Mouse (Mus musculus) CH12.LX (cell line): ENCODE measurements at regions not wholly inside any gene's neighbourhood (a gene's known extent, or its start where the extent isn't known, plus 50 kb on each side); places are given as distances from the start of the nearest gene placed in this dataset.

Experiments
- DNase-seq: peaks from one replicate; pipeline ENCODE4 v3.0.0-alpha.2; 2013; ENCODE audit errors: extremely low read depth
- H3K27ac ChIP-seq: 2 replicates; pipeline ENCODE4 v1.5.1; 2012; ENCODE audit warnings: low read depth, mild to moderate bottlenecking, control low read depth, moderate library complexity; ENCODE audit not compliant: insufficient read depth
- H3K27me3 ChIP-seq: replicated peaks from 2 replicates; pipeline ENCODE3; 2012; ENCODE audit warnings: inconsistent platforms
- H3K36me3 ChIP-seq, 2 experiments: replicated peaks in 1 of 2; 2 replicates each; pipeline versions ENCODE3 to v1.6.1; 2012; ENCODE audit warnings: inconsistent platforms in 1 of 2, low read length in 1 of 2, mild to moderate bottlenecking in 1 of 2, mixed read lengths in 1 of 2, moderate library complexity in 1 of 2; ENCODE audit not compliant: control insufficient read depth in 1 of 2, insufficient read depth in 1 of 2
- H3K4me1 ChIP-seq, 2 experiments: 2 replicates each; pipeline ENCODE4 v1.6.1; 2012; ENCODE audit warnings: inconsistent platforms in 1 of 2, moderate library complexity in 1 of 2; ENCODE audit not compliant: insufficient read depth in 2 of 2, control insufficient read depth in 1 of 2
- H3K4me2 ChIP-seq: 2 replicates; pipeline ENCODE4 v1.6.1; 2012; ENCODE audit warnings: low read depth, mild to moderate bottlenecking, control low read depth; ENCODE audit not compliant: poor library complexity, insufficient read depth, severe bottlenecking
- H3K4me3 ChIP-seq, 3 experiments: fragments of 150-350 bp in 1 of 3; sonication (generic) in 1 of 3; replicated peaks in 1 of 3; 2 replicates each; pipeline versions ENCODE3 to v1.5.1; 2011 to 2012; ENCODE audit warnings: low read depth in 2 of 3, low read length in 2 of 3, mild to moderate bottlenecking in 2 of 3, moderate library complexity in 2 of 3, control low read depth in 1 of 3, improper control_type of control experiment in 1 of 3, inconsistent platforms in 1 of 3, mixed read lengths in 1 of 3; ENCODE audit not compliant: poor library complexity in 1 of 3
- H3K79me2 ChIP-seq: replicated peaks from 2 replicates; pipeline ENCODE4 v1.6.1; 2012; ENCODE audit warnings: mild to moderate bottlenecking, moderate library complexity; ENCODE audit not compliant: control insufficient read depth, poor library complexity, insufficient read depth, severe bottlenecking; ENCODE audit errors: extremely low read depth
- H3K9ac ChIP-seq: 2 replicates; pipeline ENCODE4 v1.6.1; 2012; ENCODE audit warnings: low read depth, mild to moderate bottlenecking, control low read depth, moderate library complexity; ENCODE audit not compliant: insufficient read depth
- H3K9me3 ChIP-seq: replicated peaks from 2 replicates; pipeline ENCODE3; 2012; ENCODE audit warnings: low read length, inconsistent platforms, mixed read lengths
- BHLHE40 ChIP-seq: IDR thresholded peaks from 2 replicates; pipeline ENCODE4 v1.6.1; 2011; ENCODE audit warnings: mild to moderate bottlenecking, low read depth, low read length, improper control_type of control experiment
- CHD2 ChIP-seq: IDR thresholded peaks from 2 replicates; pipeline ENCODE4 v1.6.1; 2011; ENCODE audit warnings: low read length, improper control_type of control experiment
- CTCF ChIP-seq, 2 experiments: IDR thresholded peaks in 1 of 2; conservative IDR thresholded peaks in 1 of 2; 2 replicates each; pipeline ENCODE4 v1.5.1; 2011 to 2012; ENCODE audit warnings: low read depth in 2 of 2, low read length in 2 of 2, improper control_type of control experiment in 1 of 2, inconsistent platforms in 1 of 2, mild to moderate bottlenecking in 1 of 2, moderate library complexity in 1 of 2
- E2F4 ChIP-seq: IDR thresholded peaks from 2 replicates; pipeline ENCODE4 v1.6.1; 2011; ENCODE audit warnings: low read depth, low read length, improper control_type of control experiment; ENCODE audit not compliant: insufficient replicate concordance
- ELF1 ChIP-seq: IDR thresholded peaks from 2 replicates; pipeline ENCODE4 v1.6.1; 2014; ENCODE audit warnings: low read depth, mild to moderate bottlenecking, inconsistent platforms, low read length, improper control_type of control experiment
- GABPA ChIP-seq: IDR thresholded peaks from 2 replicates; pipeline ENCODE4 v1.6.1; 2012; ENCODE audit warnings: low read depth, low read length, improper control_type of control experiment, inconsistent platforms; ENCODE audit not compliant: insufficient replicate concordance
- HCFC1 ChIP-seq: IDR thresholded peaks from 2 replicates; pipeline ENCODE4 v1.6.1; 2012; ENCODE audit warnings: low read depth, mild to moderate bottlenecking, inconsistent platforms, low read length, improper control_type of control experiment
- IRF4 ChIP-seq: IDR thresholded peaks from 2 replicates; pipeline ENCODE4 v1.6.1; 2014; ENCODE audit warnings: low read depth, mild to moderate bottlenecking, inconsistent platforms, low read length, improper control_type of control experiment
- JUND ChIP-seq: conservative IDR thresholded peaks from 2 replicates; pipeline ENCODE4 v1.6.1; 2011; ENCODE audit warnings: low read depth, low read length, improper control_type of control experiment
- KAT2A ChIP-seq: IDR thresholded peaks from 2 replicates; pipeline ENCODE4 v1.6.1; 2012; ENCODE audit warnings: low read length, improper control_type of control experiment, inconsistent platforms; ENCODE audit not compliant: insufficient replicate concordance
- MAFK ChIP-seq: IDR thresholded peaks from 2 replicates; pipeline ENCODE4 v1.6.1; 2011; ENCODE audit warnings: low read length, improper control_type of control experiment; ENCODE audit not compliant: insufficient replicate concordance
- MAZ ChIP-seq: IDR thresholded peaks from 2 replicates; pipeline ENCODE4 v1.6.1; 2012; ENCODE audit warnings: low read depth, mild to moderate bottlenecking, inconsistent platforms, low read length, improper control_type of control experiment, moderate library complexity
- MEF2A ChIP-seq: IDR thresholded peaks from 2 replicates; pipeline ENCODE4 v1.6.1; 2014; ENCODE audit warnings: low read depth, mild to moderate bottlenecking, inconsistent platforms, low read length, improper control_type of control experiment, borderline replicate concordance
- MYC ChIP-seq: IDR thresholded peaks from 2 replicates; pipeline ENCODE4 v1.6.1; 2011; ENCODE audit warnings: low read depth, mild to moderate bottlenecking, improper control_type of control experiment, low read length
- NELFE ChIP-seq: IDR thresholded peaks from 2 replicates; pipeline ENCODE4 v1.6.1; 2011; ENCODE audit warnings: low read depth, low read length, improper control_type of control experiment
- PAX5 ChIP-seq: IDR thresholded peaks from 2 replicates; pipeline ENCODE4 v1.6.1; 2012; ENCODE audit warnings: low read length, inconsistent platforms, mixed read lengths
- POLR2A ChIP-seq: IDR thresholded peaks from 2 replicates; pipeline ENCODE4 v1.6.1; 2011; ENCODE audit warnings: low read depth, mild to moderate bottlenecking, improper control_type of control experiment, low read length
- RAD21 ChIP-seq: IDR thresholded peaks from 2 replicates; pipeline ENCODE4 v1.6.1; 2011; ENCODE audit warnings: low read depth, mild to moderate bottlenecking, low read length, improper control_type of control experiment, moderate library complexity
- RCOR1 ChIP-seq: conservative IDR thresholded peaks from 2 replicates; pipeline ENCODE4 v1.6.1; 2012; ENCODE audit warnings: low read depth, mild to moderate bottlenecking, inconsistent platforms, low read length, improper control_type of control experiment
- SIN3A ChIP-seq: IDR thresholded peaks from 2 replicates; pipeline ENCODE4 v1.6.1; 2012; ENCODE audit warnings: low read length, improper control_type of control experiment, inconsistent platforms
- SMC3 ChIP-seq: IDR thresholded peaks from 2 replicates; pipeline ENCODE4 v1.6.1; 2011; ENCODE audit warnings: low read depth, low read length, improper control_type of control experiment
- TBP ChIP-seq: conservative IDR thresholded peaks from 2 replicates; pipeline ENCODE4 v1.6.1; 2011; ENCODE audit warnings: low read depth, low read length, improper control_type of control experiment
- TCF12 ChIP-seq: IDR thresholded peaks from 2 replicates; pipeline ENCODE4 v1.6.1; 2014; ENCODE audit warnings: low read depth, mild to moderate bottlenecking, inconsistent platforms, low read length, improper control_type of control experiment
- USF1 ChIP-seq: IDR thresholded peaks from 2 replicates; pipeline ENCODE4 v1.6.1; 2014; ENCODE audit warnings: low read depth, mild to moderate bottlenecking, inconsistent platforms, low read length, improper control_type of control experiment
- USF2 ChIP-seq: conservative IDR thresholded peaks from 2 replicates; pipeline ENCODE4 v1.6.1; 2011; ENCODE audit warnings: low read depth, low read length, improper control_type of control experiment
- ZC3H11A ChIP-seq: IDR thresholded peaks from 2 replicates; pipeline ENCODE4 v1.6.1; 2012; ENCODE audit warnings: low read depth, mild to moderate bottlenecking, inconsistent platforms, low read length, improper control_type of control experiment
- ZKSCAN1 ChIP-seq: IDR thresholded peaks from 2 replicates; pipeline ENCODE4 v1.6.1; 2012; ENCODE audit warnings: low read depth, inconsistent platforms, low read length, improper control_type of control experiment, borderline replicate concordance
- ZMIZ1 ChIP-seq: IDR thresholded peaks from 2 replicates; pipeline ENCODE4 v1.6.1; 2012; ENCODE audit warnings: low read depth, mild to moderate bottlenecking, inconsistent platforms, low read length, improper control_type of control experiment
- ZNF384 ChIP-seq: IDR thresholded peaks from 2 replicates; pipeline ENCODE4 v1.6.1; 2012; ENCODE audit warnings: low read depth, low read length, improper control_type of control experiment, inconsistent platforms
- dilution Hi-C: fragments of 300-500 bp; cut with MboI; formaldehyde crosslinking; loops from 2 replicates; pipeline ENCODE4 v1.14.3; 2020; ENCODE audit warnings: low sequenced_read_pairs; ENCODE audit not compliant: extremely low pct_unique_long_range_greater_than_20kb, extremely low pct_ligation_motif_present
- in situ Hi-C: fragments of 300-500 bp; cut with MboI; formaldehyde crosslinking; loops from 3 replicates; pipeline ENCODE4 v1.14.3; 2019; ENCODE audit warnings: low sequenced_read_pairs, low pct_ligation_motif_present, low pct_unique_long_range_greater_than_20kb, mixed read lengths

GRCm38 (mm10) chr14:66584699-66585098 lies 575.7 kb upstream of the Gulo start:
- Histone ChIP-seq H3K4me3 (no peak overlapping the region), H3K27me3 (no peaks in the 10 kb centered on the region), H3K9me3 (no peaks in the 10 kb centered on the region), H3K27ac (no peak overlapping the region), H3K4me1 (no peaks in the 10 kb centered on the region), H3K79me2 (no peaks in the 10 kb centered on the region), H3K4me2 (no peak overlapping the region), H3K9ac (no peak overlapping the region), H3K36me3 (no peaks in the 10 kb centered on the region)
- in situ Hi-C loops, result no loop called here
- TF ChIP-seq ELF1 (no peak), ZKSCAN1 (no peak), IRF4 (no peak), KAT2A (no peak), ZMIZ1 (no peak), MEF2A (no peak), CTCF (conservative IDR thresholded peaks at IDR 0.05 in 1 of 2, IDR thresholded peaks at IDR 0.05 in 1 of 2; ENCODE audit: low read depth in 2 of 2, low read length in 2 of 2) (no peak), GABPA (no peak), SIN3A (no peak), TBP (no peak), USF1 (no peak), E2F4 (no peak), NELFE (no peak), BHLHE40 (no peak), CHD2 (no peak), HCFC1 (no peak)
- dilution Hi-C loops, result no loop called here
- DNase-seq, result no peak

- Histone ChIP-seq H3K9ac (no peak overlapping the region), H3K27ac (no peak overlapping the region), H3K4me1 (no peaks in the 10 kb centered on the region), H3K4me2 (no peak overlapping the region), H3K4me3 (no peak overlapping the region), H3K79me2 (no peaks in the 10 kb centered on the region), H3K36me3 (no peaks in the 10 kb centered on the region), H3K9me3 (peaks cover 3% of the 10 kb centered on the region), H3K27me3 (no peaks in the 10 kb centered on the region)
- dilution Hi-C loops (no loop called here), in situ Hi-C loops (no loop called here)
- DNase-seq, result no peak
- TF ChIP-seq POLR2A (no peak), RCOR1 (no peak), USF2 (no peak), E2F4 (no peak), JUND (no peak), MYC (no peak), ZNF384 (no peak), TCF12 (no peak), ZC3H11A (no peak), RAD21 (peak; percentile 5), ZMIZ1 (no peak), MAZ (no peak), PAX5 (no peak), MAFK (no peak), ELF1 (no peak), SMC3 (peak; percentile 40), NELFE (no peak), CTCF (conservative IDR thresholded peaks at IDR 0.05 in 1 of 2, IDR thresholded peaks at IDR 0.05 in 1 of 2; ENCODE audit: low read depth in 2 of 2, low read length in 2 of 2) (peak in 1 of 2 experiments; percentile 34; a peak in 2 of 4 replicates)
These were observed 571.0 kb upstream of the Gulo start for GRCm38 (mm10) chr14:66579904-66580492.
